Mouse (Mus musculus): ENCODE data around the gene Scgb1c1. TPM values are rescaled to one million over a fixed set of nuclear protein-coding genes. Genes with fewer than 3 reads are reported as not detected.

Scgb1c1 gene
- polyA plus RNA-seq, 1 experiment from 2014 or later = not detected

DNA sequence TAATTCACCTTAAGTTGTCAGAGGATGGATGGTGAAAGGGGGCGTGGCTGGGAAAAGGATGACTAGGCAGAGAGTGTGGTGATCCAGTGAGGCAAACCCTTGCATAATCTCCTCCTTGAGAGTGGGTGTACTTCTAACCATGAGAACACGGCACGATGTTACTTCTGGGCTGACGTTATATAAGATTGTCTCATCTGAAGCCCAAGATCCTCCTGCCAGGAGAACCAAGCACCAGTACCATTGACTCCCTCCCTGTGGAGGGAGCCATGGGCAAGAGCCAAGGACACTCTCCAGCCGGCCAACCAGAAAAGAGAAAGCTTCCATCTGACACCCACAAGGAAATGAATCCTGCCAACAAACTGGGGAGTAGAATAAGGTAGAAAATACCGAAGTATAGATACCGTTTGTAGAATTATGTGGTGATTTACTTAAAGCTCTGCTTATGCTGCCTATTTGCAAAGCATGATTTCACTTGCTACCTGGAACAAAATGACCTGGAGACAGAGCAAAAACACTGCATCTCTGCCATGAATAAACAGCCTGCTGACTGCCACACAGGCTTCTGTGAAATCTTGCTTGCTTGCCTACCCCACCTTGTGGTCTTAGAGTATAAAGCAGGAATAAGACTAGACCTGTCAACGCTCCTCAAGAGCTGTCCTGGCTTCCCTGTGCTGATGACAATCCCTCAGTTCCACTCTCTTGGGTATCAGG, 17.0 kb upstream of the Scgb1c1 start:
- H3K4me2 ChIP-seq (ENCODE audit: low read depth, low read length) = peak overlapping the region; percentile 36
- DNase-seq = peak; percentile 62
- 0 out of 2 replicates have a peak overlapping the region, but pooled peaks have one; percentile 17 for H3K27ac ChIP-seq (ENCODE audit: low read depth)

DNA sequence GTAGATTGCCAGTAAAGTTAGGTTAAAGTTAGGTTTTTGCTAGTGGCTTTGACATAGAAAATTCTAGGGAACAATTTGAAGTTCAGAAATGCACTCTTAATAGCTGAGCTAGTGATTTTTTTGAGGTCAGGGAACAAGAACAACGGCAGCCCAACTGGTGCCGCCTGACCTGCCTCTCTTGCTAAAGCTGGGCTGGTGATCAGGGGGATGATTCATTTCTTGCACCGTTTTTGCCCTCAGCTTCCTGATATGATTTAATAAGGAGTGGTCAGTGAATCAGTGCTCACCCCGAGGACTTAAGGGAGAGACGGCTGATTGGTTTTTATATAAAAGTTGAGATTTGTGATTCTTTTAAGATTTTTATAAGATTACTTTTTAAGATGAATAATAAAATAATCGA, 13.9 kb upstream of the Scgb1c1 start:
- no peak overlapping the region for H3K9ac ChIP-seq (replicated peaks)
- H3K36me3 ChIP-seq (replicated peaks; ENCODE audit: insufficient read depth, low read length) = no peaks in the 10 kb centered on the region
- ATAC-seq (no peak), DNase-seq (no peak)
- H3K4me3 ChIP-seq (ENCODE audit: low read depth, low read length) = no peak overlapping the region
- 55% methylated on average over 6 of the region's 6 CpGs for WGBS (ENCODE audit: insufficient replicate concordance)
- H3K27me3 ChIP-seq (ENCODE audit: insufficient read depth, low read length) = no peaks in the 10 kb centered on the region
- H3K9me3 ChIP-seq (ENCODE audit: low read length) = no peaks in the 10 kb centered on the region
- no peak overlapping the region for H3K27ac ChIP-seq (ENCODE audit: low read depth)
- no peaks in the 10 kb centered on the region for H3K4me1 ChIP-seq (ENCODE audit: insufficient read depth)
- H3K4me2 ChIP-seq (ENCODE audit: low read depth, low read length) = no peak overlapping the region
- no peak for TF ChIP-seq CTCF (IDR thresholded peaks at IDR 0.05; ENCODE audit: low read depth)
- no peak for TF ChIP-seq EP300 (IDR thresholded peaks at IDR 0.05; ENCODE audit: low read depth)

More for the DNA sequence above, 17.0 kb upstream of the Scgb1c1 start:
- no peak overlapping the region for H3K4me3 ChIP-seq (ENCODE audit: low read depth, low read length)
- H3K36me3 ChIP-seq (replicated peaks; ENCODE audit: insufficient read depth, low read length) = no peaks in the 10 kb centered on the region
- H3K9me3 ChIP-seq (ENCODE audit: low read length) = no peaks in the 10 kb centered on the region
- H3K4me1 ChIP-seq (ENCODE audit: insufficient read depth) = no peaks in the 10 kb centered on the region
- ATAC-seq = peak; percentile 87
- 24% methylated on average over 8 of the region's 8 CpGs for WGBS (ENCODE audit: insufficient replicate concordance)
- no peaks in the 10 kb centered on the region for H3K27me3 ChIP-seq (ENCODE audit: insufficient read depth, low read length)
- H3K9ac ChIP-seq (replicated peaks) = no peak overlapping the region
- TF ChIP-seq CTCF (IDR thresholded peaks at IDR 0.05; ENCODE audit: low read depth) (peak; percentile 67), EP300 (IDR thresholded peaks at IDR 0.05; ENCODE audit: low read depth) (no peak)

DNA sequence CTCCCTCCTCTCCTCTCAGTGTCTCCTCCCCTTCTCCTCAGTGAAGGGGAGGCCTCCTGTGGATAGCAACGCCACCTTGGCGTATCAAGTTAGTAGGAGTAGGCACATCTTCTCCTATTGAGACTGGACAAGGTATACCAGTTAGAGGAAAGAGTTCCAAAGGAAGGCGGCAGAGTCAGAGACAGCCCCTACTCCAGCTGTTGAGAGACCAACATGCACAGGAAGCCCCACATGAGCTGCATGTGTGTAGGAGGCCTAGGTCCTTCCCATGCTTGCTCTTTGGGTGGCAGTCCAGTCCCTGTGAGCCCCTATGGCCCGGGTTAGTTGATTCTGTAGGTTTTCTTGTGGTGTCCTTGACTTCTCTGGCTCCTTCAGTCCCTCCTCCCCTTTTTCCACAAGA, 12.0 kb upstream of the Scgb1c1 start:
- H3K9me3 ChIP-seq (ENCODE audit: low read length) = no peaks in the 10 kb centered on the region
- H3K4me1 ChIP-seq (ENCODE audit: insufficient read depth) = no peaks in the 10 kb centered on the region
- H3K4me3 ChIP-seq (ENCODE audit: low read depth, low read length) = no peak overlapping the region
- 65% methylated on average over 4 of the region's 4 CpGs for WGBS (ENCODE audit: insufficient replicate concordance)
- no peak overlapping the region for H3K4me2 ChIP-seq (ENCODE audit: low read depth, low read length)
- no peak for TF ChIP-seq CTCF (IDR thresholded peaks at IDR 0.05; ENCODE audit: low read depth)
- TF ChIP-seq EP300 (IDR thresholded peaks at IDR 0.05; ENCODE audit: low read depth) = no peak
- H3K27ac ChIP-seq (ENCODE audit: low read depth) = no peak overlapping the region
- H3K9ac ChIP-seq (replicated peaks) = no peak overlapping the region
- H3K36me3 ChIP-seq (replicated peaks; ENCODE audit: insufficient read depth, low read length) = no peaks in the 10 kb centered on the region
- H3K27me3 ChIP-seq (ENCODE audit: insufficient read depth, low read length) = no peaks in the 10 kb centered on the region
- no peak for ATAC-seq
- no peak for DNase-seq

DNA sequence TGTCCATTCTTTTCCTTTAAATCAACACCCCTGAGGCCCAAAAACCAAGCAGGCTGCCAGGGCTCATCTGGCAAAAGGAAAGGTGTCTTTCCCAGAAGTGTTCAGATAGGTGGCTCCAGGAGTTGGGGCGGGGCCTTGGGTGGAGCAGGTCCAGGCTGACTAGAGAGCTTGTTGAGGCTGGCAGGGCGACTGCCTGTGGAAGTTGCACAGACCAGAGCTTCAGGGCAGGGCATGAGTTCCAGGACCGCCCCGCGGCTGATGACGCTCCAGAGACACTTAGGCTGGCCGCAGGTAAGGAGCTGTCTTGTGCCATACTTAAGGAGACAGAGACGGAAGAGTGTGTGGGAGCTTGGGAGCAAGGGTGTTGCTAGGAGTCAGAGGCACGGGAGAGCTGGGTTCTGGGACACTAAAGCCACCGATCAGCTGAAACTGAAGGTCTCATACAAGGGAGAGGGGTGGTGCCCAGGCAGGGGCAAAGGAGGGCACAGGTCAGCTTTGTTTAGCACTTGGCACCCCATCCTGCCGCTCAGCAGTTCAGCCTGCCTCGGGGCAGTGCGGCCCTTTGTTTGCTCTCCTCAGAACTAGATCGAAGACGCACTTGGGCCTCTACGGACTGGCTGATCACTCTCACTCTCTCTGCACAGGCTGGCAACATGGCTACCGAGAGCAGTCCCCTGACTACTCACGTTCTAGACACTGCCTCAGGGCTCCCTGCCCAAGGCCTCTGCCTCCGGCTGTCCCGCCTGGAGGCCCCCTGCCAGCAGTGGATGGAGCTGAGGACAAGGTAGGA, 10.2 kb upstream of the Scgb1c1 start, which contains the start of gene Urah:
TSS of gene Urah (plus strand) at position 51 of the 790 bp plus-strand sequence.
- H3K27me3 ChIP-seq (ENCODE audit: insufficient read depth, low read length) = no peaks in the 10 kb centered on the region
- H3K9ac ChIP-seq (replicated peaks) = peak within 1 kb of the TSS; percentile 36; the same call in 1 of the 2 replicates
- H3K4me3 ChIP-seq (ENCODE audit: low read depth, low read length) = peak within 1 kb of the TSS; percentile 34
- WGBS (ENCODE audit: insufficient replicate concordance) = 52% methylated on average over 20 of the region's 20 CpGs
- ATAC-seq (peak; percentile 91), DNase-seq (peak; percentile 69)
- peak within 1 kb of the TSS; percentile 87 for H3K27ac ChIP-seq (ENCODE audit: low read depth)
- H3K4me2 ChIP-seq (ENCODE audit: low read depth, low read length) = peak within 1 kb of the TSS; percentile 50
- no peaks in the 10 kb centered on the region for H3K4me1 ChIP-seq (ENCODE audit: insufficient read depth)
- no peaks in the 10 kb centered on the region for H3K36me3 ChIP-seq (replicated peaks; ENCODE audit: insufficient read depth, low read length)
- no peaks in the 10 kb centered on the region for H3K9me3 ChIP-seq (ENCODE audit: low read length)
- TF ChIP-seq CTCF (IDR thresholded peaks at IDR 0.05; ENCODE audit: low read depth) (no peak), EP300 (IDR thresholded peaks at IDR 0.05; ENCODE audit: low read depth) (no peak)

DNA sequence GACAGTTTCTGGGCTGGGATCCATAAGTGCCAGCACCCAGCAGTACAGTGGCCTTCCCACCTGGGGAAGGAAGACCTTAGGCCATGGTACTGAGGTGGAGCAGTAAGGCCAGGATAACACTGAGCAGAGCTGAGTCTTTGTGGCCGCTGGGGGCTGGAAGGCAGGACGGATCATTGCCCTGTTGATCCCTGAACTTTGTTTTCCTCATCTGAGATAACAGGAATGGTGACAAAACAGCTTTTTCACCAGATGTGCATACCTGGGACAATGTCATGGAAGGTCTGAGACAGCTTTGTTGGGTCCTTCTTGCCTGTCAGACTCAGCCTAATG, 9.6 kb upstream of the Scgb1c1 start:
- Histone ChIP-seq H3K4me1 (ENCODE audit: insufficient read depth) (no peaks in the 10 kb centered on the region), H3K4me2 (ENCODE audit: low read depth, low read length) (peak overlapping the region; percentile 50), H3K27ac (ENCODE audit: low read depth) (peak overlapping the region; percentile 87), H3K4me3 (ENCODE audit: low read depth, low read length) (peak overlapping the region; percentile 34), H3K9ac (replicated peaks) (peak overlapping the region; percentile 36), H3K9me3 (ENCODE audit: low read length) (no peaks in the 10 kb centered on the region), H3K36me3 (replicated peaks; ENCODE audit: insufficient read depth, low read length) (no peaks in the 10 kb centered on the region), H3K27me3 (ENCODE audit: insufficient read depth, low read length) (peaks cover 3% of the 10 kb centered on the region; the same call in 1 of the 2 replicates)
- 53% methylated on average over 2 of the region's 2 CpGs for WGBS (ENCODE audit: insufficient replicate concordance)
- TF ChIP-seq CTCF (IDR thresholded peaks at IDR 0.05; ENCODE audit: low read depth) = no peak
- TF ChIP-seq EP300 (IDR thresholded peaks at IDR 0.05; ENCODE audit: low read depth) = no peak
- DNase-seq = no peak
- peak; percentile 47 for ATAC-seq
